Mouse (Mus musculus): ENCODE measurements at regions not wholly inside any gene's neighbourhood (a gene's known extent, or its start where the extent isn't known, plus 50 kb on each side); places are given as distances from the start of the nearest gene placed in this dataset.

- no peak for DNase-seq
Observed at GRCm38 (mm10) chr10:8018229-8019026, 62.4 kb upstream of the Tab2 start.

GRCm38 (mm10) chr10:8016741-8017140 lies 60.7 kb upstream of the Tab2 start:
- DNase-seq = no peak

- DNase-seq = no peak
Observed at GRCm38 (mm10) chr10:8011744-8012143, 55.7 kb upstream of the Tab2 start.

- no peak for DNase-seq
Observed at GRCm38 (mm10) chr10:8011138-8011537, 55.1 kb upstream of the Tab2 start.

- no peak for DNase-seq
Observed at GRCm38 (mm10) chr10:8009855-8010254, 53.8 kb upstream of the Tab2 start.

GRCm38 (mm10) chr10:8007990-8008368 lies 51.9 kb upstream of the Tab2 start:
- DNase-seq = no peak

GRCm38 (mm10) chr10:8007286-8007989 lies 51.4 kb upstream of the Tab2 start:
- DNase-seq = no peak
